Mouse (Mus musculus) Patski (cell line): ENCODE measurements around the gene Iqch. TPM values are rescaled to one million over a fixed set of nuclear protein-coding genes. Genes with fewer than 3 reads are reported as not detected.

Experiments used
- ATAC-seq: fragments of 100-300 bp; one replicate; pipeline ENCODE4 v1.8.0; 2021
- CTCF ChIA-PET: fragments of 350-600 bp; sonication (Branson Sonifier 250); formaldehyde crosslinking; loops from one replicate; lab custom pipeline; 2022; ENCODE audit warnings: inconsistent platforms; lab: Charles Lee
- POLR2A ChIA-PET: fragments of 350-600 bp; sonication (Branson Sonifier 250); formaldehyde crosslinking; loops from one replicate; lab custom pipeline; 2022; ENCODE audit warnings: antibody characterized with exemption, inconsistent platforms; lab: Charles Lee
- DNase-seq: peaks from one replicate; pipeline ENCODE4 v3.0.0-alpha.2; 2011; ENCODE audit warnings: low read depth, low spot score
- H3K27me3 ChIP-seq: fragments of 371-371 bp; one replicate; pipeline ENCODE4 v1.5.1; 2021
- CTCF ChIP-seq: fragments of 100-300 bp; IDR thresholded peaks from one replicate; pipeline ENCODE4 v1.5.1; 2021
- in situ Hi-C: fragments of 300-500 bp; cut with MboI; formaldehyde crosslinking; loops from 3 replicates; pipeline ENCODE4 v1.11.1; 2018; ENCODE audit warnings: low pct_unique_long_range_greater_than_20kb, mixed read lengths
- polyA plus RNA-seq: library from polyadenylated mRNA; unstranded; gene quantifications from one replicate; pipeline ENCODE4 v1.2.3, GENCODE M21; 2021

The Iqch gene
- polyA plus RNA-seq, 1 experiment from 2014 or later, result 0.09 TPM

GRCm38 (mm10) chr9:63636113-63636512, 33.8 kb upstream of the Iqch start:
- ATAC-seq, result no peak
- CTCF ChIA-PET, result no interaction called here
- in situ Hi-C loops, result no loop called here

GRCm38 (mm10) chr9:63633334-63633733, 31.0 kb upstream of the Iqch start:
- DNase-seq (no peak), ATAC-seq (no peak)
- CTCF ChIA-PET, result interaction anchor here (0.8 kb wide), 1 partner anchor 27 kb away, joined by 3 read pairs; no protein-coding TSS in a partner anchor
- no peak for TF ChIP-seq CTCF
- POLR2A ChIA-PET, result no interaction called here
- in situ Hi-C loops, result no loop called here
- no peaks in the 10 kb centered on the region for H3K27me3 ChIP-seq

More at GRCm38 (mm10) chr9:63636113-63636512, 33.8 kb upstream of the Iqch start:
- no peaks in the 10 kb centered on the region for H3K27me3 ChIP-seq
- no peak for DNase-seq
- POLR2A ChIA-PET, result interaction anchor here (0.8 kb wide), 1 partner anchor 9 kb away, joined by 3 read pairs; no protein-coding TSS in a partner anchor
- no peak for TF ChIP-seq CTCF

GRCm38 (mm10) chr9:63632924-63633323, 30.6 kb upstream of the Iqch start:
- H3K27me3 ChIP-seq, result no peaks in the 10 kb centered on the region
- POLR2A ChIA-PET, result no interaction called here
- CTCF ChIA-PET, result no interaction called here
- in situ Hi-C loops, result no loop called here
- DNase-seq (no peak), ATAC-seq (no peak)
- no peak for TF ChIP-seq CTCF

GRCm38 (mm10) chr9:63632045-63632444, 29.8 kb upstream of the Iqch start:
- no peak for DNase-seq
- no peak for ATAC-seq
- no peak for TF ChIP-seq CTCF
- CTCF ChIA-PET, result no interaction called here
- no peaks in the 10 kb centered on the region for H3K27me3 ChIP-seq
- POLR2A ChIA-PET, result no interaction called here
- in situ Hi-C loops, result no loop called here

DNA sequence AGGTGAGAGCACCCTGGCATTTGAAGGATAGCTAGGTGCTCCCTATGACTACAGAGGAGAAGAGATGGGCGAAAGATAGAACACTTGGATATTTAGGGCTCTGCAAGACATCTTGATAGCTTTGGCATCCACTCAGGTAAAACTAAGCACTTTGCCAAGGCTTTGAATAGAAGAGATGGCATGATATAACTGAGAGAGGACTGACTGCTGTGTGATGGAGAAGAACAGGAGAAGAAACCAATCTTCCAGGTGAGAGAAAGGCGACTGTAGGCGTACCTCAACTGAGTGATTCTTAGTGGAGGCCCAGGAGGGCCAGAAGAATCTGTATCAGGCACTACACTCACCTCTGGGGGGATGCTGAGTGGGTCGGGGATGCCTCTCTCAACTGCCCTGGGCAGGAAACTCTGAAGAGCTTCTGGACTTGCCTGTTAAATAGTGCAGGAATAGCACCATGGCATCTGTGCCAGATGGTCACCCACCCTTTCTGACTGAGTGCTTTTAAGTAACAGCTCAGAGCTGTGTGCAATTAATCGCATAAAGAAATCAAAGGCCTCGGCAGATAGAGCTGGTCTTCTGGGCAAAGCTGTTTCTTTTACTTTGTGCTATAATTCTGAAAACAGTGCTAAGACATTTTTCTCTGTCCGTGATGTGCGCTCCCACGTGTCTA, 22.9 kb upstream of the Iqch start:
- no peaks in the 10 kb centered on the region for H3K27me3 ChIP-seq
- ChIA-PET CTCF (interaction anchor here (0.9 kb wide), 1 partner anchor 15 kb away, joined by 4 read pairs; no protein-coding TSS in a partner anchor), POLR2A (no interaction called here)
- no peak for TF ChIP-seq CTCF
- ATAC-seq (no peak), DNase-seq (no peak)
- in situ Hi-C loops, result no loop called here

DNA sequence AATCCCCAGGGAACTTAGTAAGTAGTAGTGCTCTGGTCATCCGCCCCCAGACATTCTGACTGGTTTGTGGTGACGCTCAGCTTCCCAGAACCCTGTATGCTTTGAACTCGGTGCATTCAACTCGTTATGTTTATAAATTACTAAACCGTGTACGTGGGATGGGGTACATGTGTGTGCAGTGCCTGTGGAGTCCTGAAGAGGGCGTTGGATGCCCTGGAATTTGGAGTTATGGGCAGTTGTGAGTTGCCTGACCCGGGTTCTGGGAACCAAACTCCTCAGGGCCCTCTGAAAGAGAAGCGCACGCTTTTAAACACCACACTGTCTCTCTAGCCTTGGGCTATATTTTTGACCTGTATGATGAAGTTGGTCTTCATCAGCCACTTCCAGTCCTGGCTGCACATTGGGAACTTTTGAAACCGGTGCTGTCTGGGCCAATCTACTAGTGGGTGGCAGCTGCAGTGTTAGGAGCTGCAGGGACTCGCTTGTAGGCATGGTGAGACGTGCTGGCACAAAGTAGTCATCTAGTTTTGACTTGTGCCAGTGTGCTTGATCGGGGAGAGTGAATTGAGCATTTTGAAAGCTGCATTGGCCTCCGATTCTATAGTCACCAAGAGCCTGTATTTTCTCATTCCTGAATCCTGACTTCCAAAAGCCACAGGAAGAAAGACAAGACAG, 21.7 kb upstream of the Iqch start:
- H3K27me3 ChIP-seq, result no peaks in the 10 kb centered on the region
- ATAC-seq (no peak), DNase-seq (no peak)
- POLR2A ChIA-PET, result no interaction called here
- in situ Hi-C loops, result no loop called here
- no peak for TF ChIP-seq CTCF
- CTCF ChIA-PET, result no interaction called here

- no peak for DNase-seq
- no peak for ATAC-seq
- POLR2A ChIA-PET, result interaction anchor here (0.6 kb wide), 1 partner anchor 189 kb away, joined by 3 read pairs; no protein-coding TSS in a partner anchor
- H3K27me3 ChIP-seq, result no peaks in the 10 kb centered on the region
- no peak for TF ChIP-seq CTCF
- CTCF ChIA-PET, result no interaction called here
- in situ Hi-C loops, result no loop called here
Observed at GRCm38 (mm10) chr9:63617967-63618366, 15.7 kb upstream of the Iqch start.

DNA sequence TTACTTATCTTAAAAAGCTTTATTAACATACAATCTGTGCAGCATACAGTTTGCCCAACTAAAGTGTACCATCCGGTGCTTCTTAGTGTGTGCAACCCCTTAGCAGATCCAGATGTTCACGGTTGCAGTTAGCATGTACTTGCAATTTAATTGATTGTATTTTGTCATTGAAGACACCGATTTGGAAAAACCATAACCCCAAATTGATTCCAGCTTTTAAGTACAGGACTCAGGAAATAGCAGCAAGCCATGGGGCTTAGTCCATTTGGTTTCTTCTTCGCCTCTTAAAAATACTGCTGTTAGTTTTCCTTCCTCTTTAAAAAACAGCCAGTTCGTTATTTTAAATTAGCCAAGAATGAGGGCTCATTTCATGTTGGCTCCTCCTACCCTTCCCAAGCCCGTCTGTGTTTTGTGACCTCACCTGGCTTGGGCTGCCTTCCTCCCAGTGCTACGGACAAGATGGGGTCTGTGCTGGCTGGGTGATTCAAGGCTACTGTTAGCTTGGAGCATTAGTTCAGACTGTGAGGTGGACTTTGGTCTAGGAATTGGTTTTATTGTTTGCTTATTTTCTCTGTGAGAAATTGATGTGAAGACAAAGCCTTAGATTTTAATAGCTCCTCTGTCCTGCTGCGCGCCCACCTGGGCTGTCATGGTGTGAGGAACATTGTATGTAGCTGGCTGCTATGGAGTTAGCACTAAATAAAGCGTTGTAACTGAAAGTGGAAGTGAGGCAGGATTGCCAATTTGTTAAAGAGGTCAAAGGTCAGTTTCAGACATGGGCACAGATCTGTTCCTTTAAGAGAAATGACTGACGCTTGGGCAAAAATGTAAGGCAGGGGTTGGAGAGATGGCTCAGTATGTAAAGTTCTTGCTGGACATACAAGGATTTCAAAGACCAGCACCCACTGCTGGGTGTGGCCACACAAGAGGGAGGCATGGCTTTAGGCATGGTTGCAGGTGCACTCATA, 12.0 kb upstream of the Iqch start:
- no peak for ATAC-seq
- CTCF ChIA-PET, result interaction anchor here (0.8 to 1.2 kb wide), 2 partner anchors 223 to 252 kb away, joined by 3 read pairs; no protein-coding TSS in a partner anchor
- no peak for TF ChIP-seq CTCF
- in situ Hi-C loops, result no loop called here
- POLR2A ChIA-PET, result no interaction called here
- DNase-seq, result no peak
- H3K27me3 ChIP-seq, result no peaks in the 10 kb centered on the region

DNA sequence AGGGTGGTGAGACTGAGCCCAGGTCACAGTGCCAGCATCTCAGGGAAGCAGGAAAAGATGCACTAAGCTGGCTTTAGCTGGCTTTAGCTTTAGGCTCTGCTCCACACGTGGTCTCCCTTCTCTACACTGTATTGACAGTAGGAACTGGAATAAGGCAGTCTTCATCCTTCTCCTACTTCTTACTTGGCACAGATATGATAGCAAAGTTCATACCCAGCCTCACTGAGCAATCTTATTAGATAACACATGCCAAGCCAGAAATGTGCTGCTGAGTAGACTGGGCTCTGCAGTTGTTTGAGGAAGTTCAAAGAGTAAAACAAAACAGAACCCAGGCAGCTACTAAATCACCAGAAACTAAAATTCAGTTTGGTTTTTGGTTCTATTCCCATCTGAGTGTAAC, 11.3 kb upstream of the Iqch start:
- CTCF ChIA-PET, result interaction anchor here (0.8 to 1.3 kb wide), 3 partner anchors 8 to 253 kb away, joined by 3 to 4 read pairs (median 3); no protein-coding TSS in a partner anchor
- POLR2A ChIA-PET, result interaction anchor here (0.6 kb wide), 1 partner anchor 247 kb away, joined by 5 read pairs; no protein-coding TSS in a partner anchor
- in situ Hi-C loops, result no loop called here
- no peaks in the 10 kb centered on the region for H3K27me3 ChIP-seq
- ATAC-seq, result no peak
- DNase-seq, result no peak
- TF ChIP-seq CTCF, result no peak
